Mouse (Mus musculus) stomach, postnatal 0 days (tissue): Measurements from ENCODE around the gene Lhx6.

Experiments
- CTCF ChIP-seq: IDR thresholded peaks from 2 replicates; pipeline ENCODE4 v1.5.1; 2016; ENCODE audit warnings: antibody characterized with exemption, low read depth, mild to moderate bottlenecking, moderate library complexity
- EP300 ChIP-seq: optimal IDR thresholded peaks from 2 replicates; pipeline ENCODE3; 2016; ENCODE audit warnings: antibody characterized with exemption

GRCm38 (mm10) chr2:36035413-36036081 lies 69.7 kb downstream of the Lhx6 start:
- TF ChIP-seq CTCF, result no peak
- TF ChIP-seq EP300, result no peak
